Mouse (Mus musculus): ENCODE data around the gene Fgfr2.

DNA sequence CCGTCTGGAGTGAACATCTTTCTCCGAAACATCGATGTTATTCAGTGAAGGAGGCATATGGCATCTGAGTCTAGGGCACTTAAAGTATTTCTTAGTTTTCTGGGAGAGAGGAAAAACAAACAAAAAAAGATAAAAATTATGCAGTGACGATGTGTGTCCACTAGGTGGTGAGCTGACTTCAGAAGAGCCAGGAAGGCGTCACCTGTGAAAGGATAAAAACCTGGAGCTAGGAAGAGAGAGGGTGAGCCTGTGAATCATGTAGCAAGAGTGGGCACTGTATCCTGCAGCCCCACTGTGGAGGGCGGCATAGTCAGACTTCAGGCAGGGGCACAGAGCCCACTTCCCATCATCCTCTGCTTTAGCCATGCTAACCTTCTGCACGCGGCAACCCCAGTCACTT lies 2129.2 kb downstream of the Fgfr2 start:
- no peak for TF ChIP-seq POLR2A (IDR thresholded peaks at IDR 0.05; ENCODE audit: low read depth, low read length)
- TF ChIP-seq CTCF (IDR thresholded peaks at IDR 0.05; ENCODE audit: extremely low read depth, insufficient read length, insufficient replicate concordance, low read depth, low read length): peak; percentile 41; the same call in 1 of the 2 replicates

Measured in small intestine, adult 2 months (tissue).